Mouse (Mus musculus): ENCODE measurements around the gene Tada2a. TPM values are rescaled to one million over a fixed set of nuclear protein-coding genes. Genes with fewer than 3 reads are reported as not detected.

The Tada2a gene
- polyA plus RNA-seq, 1 experiment from 2014 or later, result 43.9 TPM

DNA sequence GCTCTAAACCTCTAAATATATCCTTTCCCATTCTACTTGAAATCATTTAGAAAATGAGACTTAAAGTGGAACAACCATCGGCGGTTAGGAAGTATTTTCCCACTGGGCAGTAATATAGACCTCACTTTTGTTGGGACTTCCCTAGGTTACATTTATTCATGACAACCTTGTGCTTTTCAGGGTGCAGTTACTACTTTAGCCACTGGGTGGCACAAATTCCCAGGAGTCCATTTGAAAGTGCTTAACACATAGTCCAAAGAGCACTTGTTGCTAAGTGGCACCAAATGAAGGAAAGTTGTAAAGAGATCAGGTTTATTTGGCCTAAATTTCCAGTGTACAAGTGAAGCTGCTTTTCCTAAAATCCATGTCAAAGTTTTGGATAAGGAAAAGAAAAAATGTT lies 12.4 kb upstream of the Tada2a start:
- Histone ChIP-seq H3K9me3 (replicated peaks) (no peaks in the 10 kb centered on the region), H3K4me1 (no peaks in the 10 kb centered on the region), H3K4me3 (no peak overlapping the region), H3K27ac (no peak overlapping the region), H3K27me3 (ENCODE audit: low read depth, poor library complexity, severe bottlenecking) (no peaks in the 10 kb centered on the region), H3K36me3 (no peaks in the 10 kb centered on the region)
- 51% methylated on average over 2 of the region's 2 CpGs for WGBS
- DNase-seq (ENCODE audit: low spot score), result peak; percentile 42

DNA sequence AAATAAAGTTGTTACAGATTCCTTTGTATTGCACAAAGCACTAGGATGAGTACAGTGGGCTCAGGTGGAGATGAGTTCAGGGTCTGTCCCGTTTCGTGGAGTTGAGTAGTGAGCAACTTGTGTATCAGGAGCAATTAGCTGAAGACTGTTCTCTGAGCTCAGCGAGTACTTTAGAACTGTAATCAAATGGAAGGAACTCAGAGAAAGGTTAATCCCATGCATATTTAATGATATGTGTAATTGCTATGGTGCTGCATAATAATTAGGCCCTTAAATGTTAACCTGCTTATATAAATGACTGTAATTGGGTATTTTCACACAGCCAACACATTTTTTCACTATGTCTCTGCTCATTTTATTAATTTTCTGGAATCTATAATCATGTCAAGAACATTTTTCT lies 7.1 kb upstream of the Tada2a start:
- 84% methylated on average over 3 of the region's 3 CpGs for WGBS
- H3K27me3 ChIP-seq (ENCODE audit: low read depth, poor library complexity, severe bottlenecking), result no peaks in the 10 kb centered on the region
- H3K9me3 ChIP-seq (replicated peaks), result no peaks in the 10 kb centered on the region
- no peaks in the 10 kb centered on the region for H3K36me3 ChIP-seq
- no peak overlapping the region for H3K4me3 ChIP-seq
- DNase-seq (ENCODE audit: low spot score), result no peak
- H3K27ac ChIP-seq, result no peak overlapping the region
- H3K4me1 ChIP-seq, result no peaks in the 10 kb centered on the region

DNA sequence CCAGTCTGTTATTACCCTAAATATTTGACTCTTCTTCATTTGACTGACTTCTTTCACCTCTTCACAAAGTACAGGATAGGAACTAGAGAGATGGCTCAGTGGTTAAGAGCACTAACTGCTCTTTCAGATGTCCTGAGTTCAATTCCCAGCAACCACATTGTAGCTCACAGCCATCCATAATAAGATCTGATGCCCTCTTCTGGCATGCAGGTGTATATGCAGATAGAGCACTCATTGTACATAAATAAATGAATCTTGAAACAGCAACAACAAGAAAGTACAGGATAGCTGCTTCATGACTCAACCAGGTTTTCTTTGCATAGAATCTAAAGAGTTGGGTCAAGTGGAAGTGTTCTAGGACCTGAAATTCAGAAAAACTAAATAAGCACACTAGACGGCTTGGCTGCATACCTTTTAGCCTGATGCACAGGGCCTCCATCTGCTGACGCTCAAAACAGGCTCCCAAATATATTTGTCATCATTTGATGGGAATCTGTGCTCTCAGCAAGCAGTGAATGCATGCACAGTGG lies 5.0 kb upstream of the Tada2a start:
- Histone ChIP-seq H3K9me3 (replicated peaks) (no peaks in the 10 kb centered on the region), H3K4me1 (peaks cover 6% of the 10 kb centered on the region), H3K27ac (no peak overlapping the region), H3K4me3 (no peak overlapping the region), H3K27me3 (ENCODE audit: low read depth, poor library complexity, severe bottlenecking) (no peaks in the 10 kb centered on the region), H3K36me3 (no peaks in the 10 kb centered on the region)
- WGBS, result 91% methylated on average over 2 of the region's 2 CpGs
- DNase-seq (ENCODE audit: low spot score), result no peak

DNA sequence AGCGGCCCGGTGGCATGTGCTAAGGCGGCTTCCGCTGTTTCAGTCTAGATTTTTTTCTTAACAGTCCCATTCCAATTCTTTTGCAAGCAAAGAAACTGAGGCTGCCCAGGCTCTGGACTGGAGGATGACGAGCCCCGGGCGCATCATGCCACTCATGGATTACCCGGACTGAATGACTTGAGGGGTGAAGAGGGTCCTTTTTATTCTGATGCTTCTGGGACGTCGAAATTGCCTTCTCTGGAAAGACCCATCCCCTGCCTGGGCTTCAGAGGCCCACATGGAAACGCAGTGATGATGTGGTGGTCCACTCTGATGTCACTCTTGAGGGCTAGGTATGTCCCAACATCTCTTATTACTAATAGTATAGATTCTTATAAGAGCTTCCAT lies 392 bp upstream of the Tada2a start:
- H3K4me1 ChIP-seq, result peaks cover 11% of the 10 kb centered on the region
- peak overlapping the region; percentile 94 for H3K27ac ChIP-seq
- H3K36me3 ChIP-seq, result peaks cover 26% of the 10 kb centered on the region
- 6% methylated on average over 11 of the region's 11 CpGs for WGBS
- H3K9me3 ChIP-seq (replicated peaks), result no peaks in the 10 kb centered on the region
- peak overlapping the region; percentile 92 for H3K4me3 ChIP-seq
- H3K27me3 ChIP-seq (ENCODE audit: low read depth, poor library complexity, severe bottlenecking), result no peaks in the 10 kb centered on the region
- DNase-seq (ENCODE audit: low spot score), result no peak

DNA sequence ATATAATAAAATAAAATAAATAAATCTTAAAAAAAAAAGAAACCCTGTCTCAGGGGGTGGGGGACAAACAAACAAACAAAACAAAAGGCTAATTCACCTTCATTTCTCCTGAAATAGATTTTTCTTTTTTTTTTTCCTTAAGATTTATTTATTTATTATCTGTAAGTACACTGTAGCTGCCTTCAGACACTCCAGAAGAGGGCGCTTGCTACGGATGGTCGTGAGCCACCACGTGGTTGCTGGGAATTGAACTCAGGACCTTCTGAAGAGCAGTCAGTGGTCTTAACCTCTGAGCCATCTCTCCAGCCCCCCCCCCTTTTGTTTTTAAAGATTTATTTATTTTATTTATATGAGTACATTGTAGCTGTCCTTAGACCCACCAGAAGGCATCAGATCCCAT lies 1.4 kb downstream of the Tada2a start:
- Histone ChIP-seq H3K36me3 (peaks cover 42% of the 10 kb centered on the region), H3K9me3 (replicated peaks) (no peaks in the 10 kb centered on the region), H3K27ac (no peak overlapping the region), H3K4me3 (no peak overlapping the region), H3K4me1 (peaks cover 11% of the 10 kb centered on the region), H3K27me3 (ENCODE audit: low read depth, poor library complexity, severe bottlenecking) (no peaks in the 10 kb centered on the region)
- WGBS, result 83% methylated on average over 4 of the region's 4 CpGs
- no peak for DNase-seq (ENCODE audit: low spot score)

DNA sequence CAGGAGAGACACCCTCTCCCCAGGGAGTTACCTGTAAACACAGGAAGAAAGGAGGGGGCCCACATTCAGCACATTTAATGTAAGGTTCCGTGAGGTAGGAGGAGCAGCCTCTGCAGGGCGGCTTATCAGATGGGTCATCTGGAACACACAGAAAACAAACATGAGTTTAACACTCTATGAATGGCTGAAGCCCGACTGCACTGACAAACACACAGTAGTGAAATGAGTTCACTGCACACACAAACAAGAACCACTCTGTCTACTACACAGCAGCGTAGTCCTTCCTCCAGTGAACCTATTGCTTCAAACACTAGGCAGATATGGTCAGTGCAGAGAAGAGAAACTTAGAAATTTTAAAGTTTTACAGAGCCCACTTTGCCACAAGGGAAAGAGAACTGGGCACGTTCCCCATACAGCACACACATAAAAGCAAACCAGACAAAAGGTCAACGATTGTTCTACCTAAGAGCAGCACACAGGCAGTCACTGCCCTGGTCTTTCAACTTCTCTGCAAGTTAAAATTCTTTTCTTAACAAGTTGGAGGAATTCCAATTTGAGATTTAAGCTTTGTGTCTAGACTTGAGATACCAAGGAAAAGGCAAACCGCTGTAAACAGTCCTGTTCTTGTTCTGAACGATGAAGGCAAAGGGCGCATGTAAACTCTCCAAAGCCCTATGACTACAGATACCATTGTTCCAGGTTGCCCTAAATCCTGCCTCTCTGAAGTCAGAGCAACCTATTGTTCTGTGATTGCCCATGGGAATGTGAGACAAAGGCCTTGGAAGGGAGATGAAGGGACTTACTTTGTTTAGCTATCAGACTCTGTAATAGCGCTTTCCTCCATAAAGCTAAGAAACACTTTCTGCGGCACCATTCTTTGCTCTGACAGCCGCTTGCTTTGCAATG lies 8.1 kb downstream of the Tada2a start:
- Histone ChIP-seq H3K4me3 (no peak overlapping the region), H3K9me3 (replicated peaks) (no peaks in the 10 kb centered on the region), H3K4me1 (no peaks in the 10 kb centered on the region), H3K27me3 (ENCODE audit: low read depth, poor library complexity, severe bottlenecking) (no peaks in the 10 kb centered on the region), H3K36me3 (peaks cover 98% of the 10 kb centered on the region), H3K27ac (no peak overlapping the region)
- 91% methylated on average over 12 of the region's 12 CpGs for WGBS
- no peak for DNase-seq (ENCODE audit: low spot score)

DNA sequence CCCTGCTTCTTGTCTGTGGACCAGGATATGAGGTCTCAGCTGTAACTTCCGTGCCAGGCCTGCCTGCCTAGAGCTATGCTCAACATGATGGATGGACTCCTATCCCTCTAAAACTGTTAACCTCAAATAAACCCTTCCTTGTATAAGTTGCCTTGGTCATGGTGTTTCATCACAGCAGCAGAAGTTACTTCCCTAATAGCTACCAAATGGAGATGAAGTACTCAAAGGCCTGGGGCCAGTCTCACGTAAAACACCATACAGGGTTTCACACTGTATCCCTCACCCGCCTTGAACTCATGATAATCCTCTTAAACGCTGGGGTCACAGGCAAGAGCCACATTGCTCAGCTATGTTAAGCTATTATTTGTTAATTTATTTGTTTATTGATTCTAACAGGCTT lies 12.0 kb downstream of the Tada2a start:
- H3K27me3 ChIP-seq (ENCODE audit: low read depth, poor library complexity, severe bottlenecking), result no peaks in the 10 kb centered on the region
- H3K27ac ChIP-seq, result no peak overlapping the region
- H3K9me3 ChIP-seq (replicated peaks), result no peaks in the 10 kb centered on the region
- H3K36me3 ChIP-seq, result peaks cover 97% of the 10 kb centered on the region
- no peak for DNase-seq (ENCODE audit: low spot score)
- no peak overlapping the region for H3K4me3 ChIP-seq
- no peaks in the 10 kb centered on the region for H3K4me1 ChIP-seq
- 83% methylated on average over 4 of the region's 4 CpGs for WGBS

DNA sequence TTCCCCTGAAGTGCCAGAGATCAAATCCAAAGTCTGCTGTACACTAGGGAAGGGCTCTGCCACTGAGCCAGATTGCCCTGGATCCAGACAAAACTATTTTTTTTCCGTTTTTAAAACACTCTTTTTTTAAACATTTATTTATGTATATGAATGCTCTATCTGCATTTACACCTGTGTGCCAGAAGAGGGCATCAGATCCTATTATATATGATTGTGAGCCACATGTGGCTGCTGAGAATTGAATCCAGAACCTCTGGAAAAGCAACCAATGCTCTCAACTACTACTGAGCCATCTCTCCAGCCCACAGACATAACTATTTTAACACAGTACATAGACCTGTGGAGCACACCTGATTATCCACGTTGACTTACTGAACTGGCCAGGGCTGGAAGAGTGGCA lies 13.2 kb downstream of the Tada2a start:
- no peak for DNase-seq (ENCODE audit: low spot score)
- Histone ChIP-seq H3K27ac (no peak overlapping the region), H3K4me3 (no peak overlapping the region), H3K36me3 (peaks cover 95% of the 10 kb centered on the region), H3K9me3 (replicated peaks) (no peaks in the 10 kb centered on the region), H3K27me3 (ENCODE audit: low read depth, poor library complexity, severe bottlenecking) (no peaks in the 10 kb centered on the region), H3K4me1 (no peaks in the 10 kb centered on the region)
- 73% methylated on average over 2 of the region's 2 CpGs for WGBS

DNA sequence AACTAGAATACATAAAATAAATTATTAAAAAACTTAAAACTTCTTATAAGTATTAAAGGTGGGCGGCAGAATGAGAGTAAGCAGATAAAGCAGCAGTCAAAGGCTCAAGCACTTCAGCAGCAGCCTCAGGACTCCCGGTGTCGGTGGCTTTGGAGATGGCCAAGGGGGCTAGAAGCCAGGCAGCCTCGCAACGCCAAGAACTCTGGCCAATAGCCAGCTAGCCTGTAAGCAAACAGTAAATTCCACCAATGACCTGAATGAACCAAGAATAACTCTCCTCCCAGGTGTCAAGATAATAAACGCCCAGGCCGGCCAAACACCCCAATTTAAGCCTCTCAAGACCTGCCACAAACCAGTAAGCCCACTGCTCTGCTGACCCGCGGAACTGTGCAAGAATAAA lies 13.8 kb downstream of the Tada2a start:
- Histone ChIP-seq H3K27ac (no peak overlapping the region), H3K27me3 (ENCODE audit: low read depth, poor library complexity, severe bottlenecking) (no peaks in the 10 kb centered on the region), H3K9me3 (replicated peaks) (no peaks in the 10 kb centered on the region), H3K4me1 (no peaks in the 10 kb centered on the region), H3K4me3 (no peak overlapping the region), H3K36me3 (peaks cover 95% of the 10 kb centered on the region)
- WGBS, result 90% methylated on average over 9 of the region's 9 CpGs
- no peak for DNase-seq (ENCODE audit: low spot score)

DNA sequence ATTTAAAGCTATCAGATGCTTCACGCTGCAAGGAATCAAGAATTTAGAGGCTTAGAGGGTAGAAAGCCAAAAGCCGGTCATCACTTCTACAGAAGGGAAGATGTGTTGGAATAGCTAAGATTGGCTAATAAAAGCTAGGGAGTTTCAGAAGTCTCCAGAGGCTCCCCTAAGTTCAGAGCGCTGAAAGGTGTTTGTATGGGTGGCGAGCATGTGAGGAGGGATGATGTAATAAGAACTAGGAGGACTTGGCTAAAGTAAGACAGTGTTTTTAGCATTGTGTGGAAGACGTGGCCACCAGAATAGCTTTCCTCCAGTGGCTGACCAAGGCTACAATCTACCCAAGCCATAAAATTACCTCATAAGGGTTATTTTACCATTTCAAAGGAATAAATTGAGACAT lies 15.8 kb downstream of the Tada2a start:
- DNase-seq (ENCODE audit: low spot score), result no peak
- H3K4me1 ChIP-seq, result no peaks in the 10 kb centered on the region
- WGBS, result 96% methylated on average over 5 of the region's 5 CpGs
- no peak overlapping the region for H3K27ac ChIP-seq
- no peaks in the 10 kb centered on the region for H3K9me3 ChIP-seq (replicated peaks)
- no peak overlapping the region for H3K4me3 ChIP-seq
- H3K27me3 ChIP-seq (ENCODE audit: low read depth, poor library complexity, severe bottlenecking), result no peaks in the 10 kb centered on the region
- peaks cover 92% of the 10 kb centered on the region for H3K36me3 ChIP-seq

DNA sequence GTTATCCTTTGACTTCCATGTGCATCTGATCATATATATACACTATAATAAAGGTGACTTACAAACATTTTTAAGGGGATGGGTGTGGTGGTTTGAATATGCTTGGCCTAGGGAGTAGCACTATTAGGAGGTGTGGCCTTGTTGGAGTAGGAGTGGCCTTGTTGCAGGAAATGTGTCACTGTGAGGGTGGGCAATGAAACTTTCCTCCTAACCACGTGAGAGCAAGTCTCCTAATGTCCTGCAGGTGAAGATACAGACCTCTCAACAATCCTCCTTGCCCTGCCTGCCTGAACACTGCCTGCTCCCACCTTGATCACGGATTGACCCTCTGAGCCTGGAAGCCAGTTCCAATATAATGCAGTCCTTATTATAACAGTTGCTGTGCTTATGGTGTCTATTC lies 22.3 kb downstream of the Tada2a start:
- H3K27ac ChIP-seq, result no peak overlapping the region
- H3K36me3 ChIP-seq, result peaks cover 95% of the 10 kb centered on the region
- no peaks in the 10 kb centered on the region for H3K4me1 ChIP-seq
- DNase-seq (ENCODE audit: low spot score), result no peak
- no peaks in the 10 kb centered on the region for H3K27me3 ChIP-seq (ENCODE audit: low read depth, poor library complexity, severe bottlenecking)
- WGBS, result 64% methylated on average over 2 of the region's 2 CpGs
- H3K4me3 ChIP-seq, result no peak overlapping the region
- H3K9me3 ChIP-seq (replicated peaks), result no peaks in the 10 kb centered on the region

DNA sequence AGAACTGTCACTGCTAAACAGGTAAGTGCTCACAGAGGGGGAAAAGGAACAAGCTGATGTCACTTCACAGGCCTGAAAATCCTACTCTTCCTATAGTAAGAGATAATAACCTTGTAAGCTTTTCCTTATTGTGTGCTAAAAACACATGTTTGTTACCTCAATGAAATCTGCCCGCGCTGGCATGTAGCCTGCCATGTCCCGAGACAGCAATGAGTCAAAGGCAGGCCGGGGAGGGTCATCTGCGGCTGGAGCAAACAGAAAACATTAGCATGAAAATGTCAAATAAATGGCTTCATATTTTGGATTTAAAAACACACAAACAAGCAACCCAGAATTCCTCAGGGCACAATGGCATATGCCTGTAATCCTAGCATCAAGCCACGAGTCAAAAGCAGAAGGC lies 25.4 kb downstream of the Tada2a start:
- DNase-seq (ENCODE audit: low spot score), result no peak
- H3K36me3 ChIP-seq, result peaks cover 99% of the 10 kb centered on the region
- WGBS, result 93% methylated on average over 6 of the region's 6 CpGs

DNA sequence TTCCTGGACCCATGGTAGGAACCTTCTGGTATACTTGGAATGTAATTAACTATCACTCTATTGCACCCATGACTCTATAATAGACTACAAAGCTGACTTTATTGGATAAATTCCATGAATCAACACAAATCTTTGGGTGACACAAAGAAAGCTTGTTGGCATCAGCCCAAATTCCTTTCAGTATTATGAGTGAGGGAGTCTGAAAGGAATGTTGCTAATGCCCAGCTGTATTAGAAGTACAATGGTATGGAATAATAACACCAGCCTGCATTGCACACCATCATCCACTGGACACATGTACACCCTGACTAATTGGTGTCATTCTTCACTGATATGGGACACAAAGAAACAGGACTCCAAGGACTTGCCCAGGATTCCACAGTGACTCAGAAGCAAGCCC lies 28.2 kb downstream of the Tada2a start:
- no peaks in the 10 kb centered on the region for H3K9me3 ChIP-seq (replicated peaks)
- no peak overlapping the region for H3K27ac ChIP-seq
- H3K36me3 ChIP-seq, result peaks cover 98% of the 10 kb centered on the region
- DNase-seq (ENCODE audit: low spot score), result no peak
- H3K27me3 ChIP-seq (ENCODE audit: low read depth, poor library complexity, severe bottlenecking), result no peaks in the 10 kb centered on the region
- no peak overlapping the region for H3K4me3 ChIP-seq
- no peaks in the 10 kb centered on the region for H3K4me1 ChIP-seq

More for the DNA sequence above, 25.4 kb downstream of the Tada2a start:
- H3K4me3 ChIP-seq, result no peak overlapping the region
- H3K27ac ChIP-seq, result no peak overlapping the region
- H3K9me3 ChIP-seq (replicated peaks), result no peaks in the 10 kb centered on the region
- H3K4me1 ChIP-seq, result no peaks in the 10 kb centered on the region
- H3K27me3 ChIP-seq (ENCODE audit: low read depth, poor library complexity, severe bottlenecking), result no peaks in the 10 kb centered on the region
